Mouse (Mus musculus): ENCODE measurements around the gene Atg16l2.

- TF ChIP-seq EP300 (IDR thresholded peaks at IDR 0.05; ENCODE audit: low read depth), result no peak
- TF ChIP-seq CTCF (IDR thresholded peaks at IDR 0.05; ENCODE audit: low read depth), result no peak
Measured at GRCm38 (mm10) chr7:101232716-101233115, 69.3 kb downstream of the Atg16l2 start.

Data from liver, postnatal 0 days (tissue).